Mouse (Mus musculus) kidney, postnatal 4 days (tissue): ENCODE measurements at regions not wholly inside any gene's neighbourhood (a gene's known extent, or its start where the extent isn't known, plus 50 kb on each side); places are given as distances from the start of the nearest gene placed in this dataset.

ENCODE experiments used
- DNase-seq, 2 experiments: peaks; one replicate each; pipeline ENCODE4 v3.0.0; 2021; ENCODE audit warnings: mixed read lengths in 2 of 2

- no peak for DNase-seq
Measured at GRCm38 (mm10) chr3:35387386-35387785, 366.5 kb upstream of the Atp11b start.

DNA sequence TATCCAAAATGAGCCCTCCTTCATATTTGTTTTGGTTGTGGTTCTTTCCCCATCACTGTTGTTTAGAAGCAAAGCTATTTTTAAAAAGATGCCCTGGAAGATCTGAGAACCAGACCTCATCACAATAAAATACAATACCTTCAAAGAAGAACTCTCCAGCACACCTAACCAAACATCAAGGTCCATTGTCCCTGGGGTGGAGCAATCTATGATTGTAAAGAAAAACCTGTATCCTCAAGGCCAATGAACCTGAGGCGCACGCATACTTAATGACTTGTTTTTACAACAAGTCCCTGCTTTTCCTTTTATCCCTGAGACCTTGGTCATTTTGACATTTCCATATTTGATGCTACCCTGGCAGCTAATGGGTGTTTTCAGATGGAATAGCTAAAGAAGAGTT, 361.2 kb upstream of the Atp11b start:
- no peak for DNase-seq

GRCm38 (mm10) chr3:35400213-35400612, 353.7 kb upstream of the Atp11b start:
- peak; percentile 23 to 37 for DNase-seq

GRCm38 (mm10) chr3:35402666-35403065, 351.2 kb upstream of the Atp11b start:
- no peak for DNase-seq

GRCm38 (mm10) chr3:35403952-35404351, 350.0 kb upstream of the Atp11b start:
- DNase-seq = no peak

DNA sequence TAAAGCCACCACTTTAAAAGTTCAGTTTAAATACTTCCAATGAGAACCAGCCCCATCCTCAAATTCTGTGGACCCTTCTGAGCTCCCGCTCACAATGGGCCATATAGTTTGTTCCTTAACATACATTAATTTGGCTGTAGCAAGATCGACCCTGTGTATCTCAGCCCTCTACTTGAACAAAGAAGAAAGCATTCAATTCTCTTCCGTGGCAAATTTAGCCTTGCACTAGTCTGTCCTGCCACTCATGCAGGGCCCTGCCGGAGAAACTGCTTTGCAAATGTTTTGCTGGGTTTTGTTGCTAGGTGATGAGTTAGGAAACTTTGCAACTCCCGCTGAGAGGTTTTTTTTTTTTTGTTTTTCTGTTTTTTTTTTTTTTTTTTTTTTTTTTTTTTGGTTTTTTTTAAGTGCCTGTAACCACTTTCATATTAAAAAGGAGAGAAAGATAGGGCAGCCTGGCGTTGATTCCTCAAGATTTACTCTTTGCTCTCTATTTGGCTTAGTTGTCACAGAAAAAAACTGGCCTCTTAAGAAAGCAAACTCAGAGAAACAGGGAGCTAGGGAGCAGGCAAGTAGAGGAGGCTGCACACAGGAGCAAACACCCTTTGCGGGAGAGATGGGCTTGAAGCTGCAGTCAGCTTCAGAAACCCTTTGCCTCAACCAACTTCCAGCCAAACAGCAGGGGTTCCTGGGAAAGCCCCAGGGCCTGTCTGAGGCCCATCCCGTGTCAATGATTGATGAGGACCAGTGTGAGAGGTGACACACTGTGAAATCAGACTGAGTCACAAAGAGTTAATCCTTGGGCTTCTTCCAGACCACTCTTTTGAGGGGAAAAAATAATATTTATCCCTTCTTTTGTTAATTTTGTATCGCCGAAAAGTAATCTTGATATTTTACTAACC, 349.2 kb upstream of the Atp11b start:
- DNase-seq = peak; percentile 37 to 50

DNA sequence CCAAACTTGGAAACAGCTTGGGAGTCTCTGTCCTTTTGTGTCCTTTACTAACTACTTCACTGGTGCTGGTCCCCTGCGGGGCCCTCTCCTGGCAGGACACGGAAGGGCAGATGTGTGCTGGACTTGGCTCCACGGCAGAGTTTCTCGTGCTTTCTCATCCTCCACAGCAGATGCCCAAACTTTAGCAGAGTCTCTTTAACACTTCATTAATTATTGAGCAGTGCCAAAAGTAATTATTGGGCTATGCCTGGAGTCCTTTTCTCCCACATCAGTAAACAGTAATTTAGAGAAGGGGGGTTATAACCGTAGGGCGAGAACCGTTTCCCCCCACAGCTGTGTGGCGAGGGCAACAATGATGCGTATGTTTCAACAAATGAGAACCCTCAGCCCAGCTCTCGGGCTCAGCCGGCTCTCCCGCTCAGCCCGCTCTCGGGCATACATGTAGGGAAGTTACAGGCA, 348.3 kb upstream of the Atp11b start:
- DNase-seq = peak; percentile 69 to 77

- no peak for DNase-seq
Measured at GRCm38 (mm10) chr3:35437687-35438086, 316.2 kb upstream of the Atp11b start.

GRCm38 (mm10) chr3:35462858-35463257, 291.0 kb upstream of the Atp11b start:
- no peak for DNase-seq

GRCm38 (mm10) chr3:35464212-35464911, 289.5 kb upstream of the Atp11b start:
- DNase-seq = no peak

- DNase-seq = no peak
Measured at GRCm38 (mm10) chr3:35465956-35466355, 287.9 kb upstream of the Atp11b start.

GRCm38 (mm10) chr3:35473351-35473750, 280.6 kb upstream of the Atp11b start:
- DNase-seq = no peak

GRCm38 (mm10) chr3:35474361-35474760, 279.5 kb upstream of the Atp11b start:
- no peak for DNase-seq

DNA sequence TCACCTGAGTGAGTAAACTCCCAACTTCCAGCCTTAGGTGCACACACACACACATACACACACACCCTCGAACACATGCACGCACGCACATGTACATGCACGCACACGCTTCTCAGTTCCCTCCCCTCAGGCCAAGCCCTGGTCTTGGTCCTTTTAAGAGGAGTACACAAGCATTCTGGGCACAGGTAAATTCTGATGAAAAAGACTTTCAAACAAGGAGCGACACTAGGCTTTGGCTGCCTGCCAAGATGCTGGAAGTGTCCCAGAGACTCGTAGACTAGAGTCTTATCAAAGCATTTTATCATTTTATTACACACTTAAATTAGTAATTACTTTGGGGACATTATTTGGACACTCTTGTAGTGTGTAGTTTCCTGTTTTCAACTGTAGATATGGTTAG, 278.6 kb upstream of the Atp11b start:
- peak; percentile 30 to 35 for DNase-seq

DNA sequence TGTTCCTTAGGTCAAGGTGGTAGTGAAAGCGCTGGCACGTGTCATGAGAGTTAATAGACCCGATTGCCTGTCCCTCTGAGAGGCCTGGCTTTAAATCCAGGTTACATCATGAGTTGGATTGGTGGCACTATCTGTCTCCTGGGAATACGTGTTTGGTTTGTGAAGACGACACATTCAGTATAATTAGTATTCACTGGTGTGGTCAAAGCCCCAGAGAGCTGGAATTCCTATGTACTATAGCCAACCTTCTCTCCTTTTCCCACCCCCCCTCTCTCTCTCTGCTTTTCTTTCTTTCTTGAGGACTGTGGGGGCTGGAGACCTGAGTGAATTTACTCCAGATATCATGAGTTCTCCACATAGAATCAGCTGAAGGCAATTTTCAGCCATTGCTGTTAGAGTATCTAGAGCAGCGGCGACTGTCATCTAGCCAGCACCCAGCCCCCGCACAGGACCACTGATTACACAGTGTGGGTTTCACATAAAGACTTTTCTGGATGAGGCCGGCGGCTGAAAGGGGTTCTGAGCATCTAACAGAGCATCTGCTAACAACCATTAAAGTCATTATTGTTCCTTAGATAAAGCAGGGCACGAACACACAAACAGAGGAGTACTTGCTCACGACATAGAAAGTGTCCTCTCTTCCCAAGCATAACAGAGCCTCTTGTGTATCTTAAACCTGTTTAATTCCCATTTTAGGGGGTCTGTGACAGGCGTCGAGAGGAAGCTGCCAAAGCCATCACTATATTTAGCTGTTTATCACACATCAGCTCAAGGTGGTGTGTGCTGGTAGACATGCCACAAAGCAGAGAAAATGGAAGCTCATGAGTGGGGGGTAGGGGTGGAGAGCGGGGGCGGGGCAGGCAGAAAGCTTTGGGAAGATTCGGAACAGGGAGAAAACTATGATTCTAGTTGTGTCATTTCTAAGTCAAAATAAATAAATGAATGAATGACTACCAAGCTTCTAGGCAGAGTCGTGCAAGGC, 272.9 kb upstream of the Atp11b start:
- no peak for DNase-seq

DNA sequence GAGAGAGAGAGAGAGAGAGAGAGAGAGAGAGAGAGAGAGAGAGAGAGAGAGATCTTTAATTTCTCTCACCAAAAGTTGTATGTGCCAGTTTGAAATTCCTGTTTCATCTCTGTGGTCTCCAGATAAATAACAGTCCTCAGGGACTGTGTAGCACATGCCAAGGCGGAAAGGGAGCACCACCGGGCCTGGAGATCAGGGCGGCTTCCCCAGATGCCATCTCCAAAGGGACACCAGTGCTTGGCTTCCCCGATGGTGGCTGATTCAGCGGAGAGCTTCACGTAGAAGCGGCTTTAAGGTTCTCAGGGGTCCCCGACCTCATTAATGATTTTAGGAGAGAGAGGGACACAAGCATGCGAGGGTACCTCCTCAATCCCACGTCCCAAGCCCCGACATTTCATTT, 272.1 kb upstream of the Atp11b start:
- peak in 1 of 2 experiments; percentile 6 for DNase-seq

DNA sequence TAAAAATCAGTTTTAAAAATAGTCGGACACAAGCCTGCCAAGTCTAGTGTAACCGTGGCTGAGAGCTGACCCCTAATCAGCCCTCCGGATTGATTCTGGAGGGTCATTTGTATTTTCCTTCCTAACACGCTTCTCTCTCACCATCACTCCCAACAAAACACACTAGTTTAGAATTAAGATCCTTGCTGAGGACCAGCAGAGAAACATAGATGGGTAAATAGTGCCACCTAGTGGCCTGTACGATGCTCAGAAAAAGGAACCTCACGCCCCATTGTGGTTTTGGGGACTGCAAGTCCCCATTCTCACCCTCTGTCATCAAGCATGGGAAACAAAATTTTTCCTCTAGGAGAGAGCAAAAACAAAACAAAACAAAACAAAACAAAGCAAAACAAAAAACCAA, 271.6 kb upstream of the Atp11b start:
- DNase-seq = peak; percentile 45 to 62

- DNase-seq = no peak
Measured at GRCm38 (mm10) chr3:35482759-35483158, 271.1 kb upstream of the Atp11b start.

GRCm38 (mm10) chr3:35496027-35496824, 257.7 kb upstream of the Atp11b start:
- DNase-seq = no peak

DNA sequence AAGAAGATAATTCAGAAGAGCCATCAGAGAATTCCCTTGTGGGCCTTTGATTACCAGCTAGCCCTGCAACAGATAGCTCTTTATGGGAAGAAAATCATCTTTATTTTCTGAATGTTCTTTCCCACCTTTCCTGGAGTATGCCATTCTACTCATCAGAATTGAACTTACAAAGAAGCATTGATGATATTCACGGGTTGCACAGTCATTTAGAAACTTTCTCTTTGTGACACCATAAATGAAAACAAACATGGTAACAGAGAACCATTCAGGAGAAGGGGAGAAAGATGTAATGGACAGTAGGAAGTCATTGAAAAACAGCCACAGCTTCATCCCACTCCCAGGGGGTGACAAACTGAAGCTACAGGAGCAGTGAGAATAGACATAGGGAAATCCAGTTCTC, 243.6 kb upstream of the Atp11b start:
- no peak for DNase-seq

DNA sequence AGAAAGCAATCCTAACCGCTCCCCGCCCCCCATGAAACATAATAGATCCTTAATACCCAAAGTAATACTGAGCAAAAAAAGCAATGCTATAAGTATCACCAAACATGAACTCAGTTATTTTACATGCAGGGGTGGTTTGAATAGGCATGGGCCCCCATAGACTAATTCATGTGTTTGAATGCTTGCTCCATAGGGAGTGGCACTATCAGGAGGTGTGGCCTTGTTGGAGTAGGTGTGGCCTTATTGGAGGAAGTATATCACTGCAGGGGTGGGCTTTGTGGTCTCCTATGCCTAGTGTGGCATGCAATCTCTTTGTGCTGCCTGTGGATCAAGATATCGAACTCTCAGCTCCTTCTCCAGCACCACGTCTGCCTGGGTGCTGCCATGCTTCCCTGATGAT, 237.4 kb upstream of the Atp11b start:
- no peak for DNase-seq

DNA sequence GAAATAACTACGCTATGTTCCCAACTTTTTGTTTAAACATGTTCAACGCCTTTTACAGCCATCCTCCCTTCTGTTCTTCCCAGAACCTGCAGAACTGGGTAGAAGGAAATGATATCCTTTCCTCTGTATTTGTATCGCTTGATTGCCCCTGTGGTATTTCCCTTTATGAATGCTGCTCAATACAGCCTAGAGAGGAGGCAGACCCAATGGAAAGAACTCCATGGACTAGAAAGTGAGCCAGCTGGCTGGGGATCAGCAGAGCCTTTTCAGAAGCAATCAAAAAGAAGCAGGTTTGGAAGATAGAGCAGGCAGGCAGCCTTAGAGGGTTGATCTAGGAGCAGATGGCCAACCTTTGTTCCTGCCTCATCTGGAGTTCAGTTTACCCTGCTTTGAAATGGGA, 233.8 kb upstream of the Atp11b start:
- DNase-seq = no peak
